Mouse (Mus musculus) embryonic facial prominence, embryonic 11.5 days (tissue): ENCODE data around the gene Ror2. TPM values are rescaled to one million over a fixed set of nuclear protein-coding genes. Genes with fewer than 3 reads are reported as not detected.

Experiments
- ATAC-seq: fragments of 200-750 bp; cut with Nextera tagmentation; replicated peaks from 2 replicates; pipeline ENCODE4 v1.8.0; 2017; ENCODE audit warnings: low read depth; ENCODE audit not compliant: insufficient number of reproducible peaks, low FRiP score, low TSS enrichment
- DNase-seq: peaks from one replicate; pipeline ENCODE4 v3.0.0-alpha.2; 2015; ENCODE audit warnings: low spot score
- H3K27ac ChIP-seq: fragments of 300-500 bp; sonication (generic); replicated peaks from 2 replicates; pipeline ENCODE4 v1.5.1; 2014; ENCODE audit warnings: mild to moderate bottlenecking, low read depth, low read length, control low read depth
- H3K27me3 ChIP-seq: fragments of 300-500 bp; sonication (generic); 2 replicates; pipeline ENCODE4 v1.6.1; 2014; ENCODE audit warnings: mild to moderate bottlenecking, low read length, moderate library complexity, mixed read lengths; ENCODE audit not compliant: control insufficient read depth, insufficient read depth
- H3K36me3 ChIP-seq: fragments of 300-500 bp; sonication (generic); replicated peaks from 2 replicates; pipeline ENCODE4 v1.6.1; 2014; ENCODE audit warnings: low read depth, mild to moderate bottlenecking, low read length, moderate library complexity, mixed read lengths; ENCODE audit not compliant: control insufficient read depth, insufficient read depth
- H3K4me1 ChIP-seq: fragments of 300-500 bp; sonication (generic); 2 replicates; pipeline ENCODE4 v1.6.1; 2014; ENCODE audit warnings: low read length, mixed read lengths; ENCODE audit not compliant: control insufficient read depth, insufficient read depth
- H3K4me2 ChIP-seq: fragments of 300-500 bp; sonication (generic); 2 replicates; pipeline ENCODE4 v1.6.1; 2014; ENCODE audit warnings: low read depth, mild to moderate bottlenecking, control low read depth, low read length, moderate library complexity
- H3K4me3 ChIP-seq: fragments of 300-500 bp; sonication (generic); 2 replicates; pipeline ENCODE4 v1.5.1; 2014; ENCODE audit warnings: low read depth, low read length, control low read depth
- H3K9ac ChIP-seq: fragments of 300-500 bp; sonication (generic); replicated peaks from 2 replicates; pipeline ENCODE4 v1.6.1; 2014; ENCODE audit warnings: mild to moderate bottlenecking, control low read depth, low read length
- H3K9me3 ChIP-seq: fragments of 300-500 bp; sonication (generic); replicated peaks from 2 replicates; pipeline ENCODE4 v1.6.1; 2016; ENCODE audit warnings: mild to moderate bottlenecking, low read length, inconsistent platforms, mixed read lengths; ENCODE audit not compliant: control insufficient read depth
- WGBS: fragments of 180-500 bp; shearing (Covaris S2); extraction: QIAGEN DNeasy Blood & Tissue Kit; methylation state at CpG from one replicate; pipeline ENCODE4 v1.1.7; 2014; 5-methylcytosine and 5-hydroxymethylcytosine counted together
- polyA plus RNA-seq: library from polyadenylated mRNA; unstranded; fragments of >200 nt; fragmentation: Nextera tagmentation; extraction: Ambion mirVana; gene quantifications from 2 replicates; pipeline ENCODE4 v1.2.1, GENCODE M21; 2014

Ror2 gene
- polyA plus RNA-seq, 1 experiment from 2014 or later = 10.2 TPM

GRCm38 (mm10) chr13:53258943-53259342 lies 27.0 kb downstream of the Ror2 start:
- H3K4me3 ChIP-seq = no peak overlapping the region
- no peaks in the 10 kb centered on the region for H3K27me3 ChIP-seq
- no peak overlapping the region for H3K4me2 ChIP-seq
- peaks cover 7% of the 10 kb centered on the region for H3K4me1 ChIP-seq
- no peaks in the 10 kb centered on the region for H3K36me3 ChIP-seq
- H3K9ac ChIP-seq = no peak overlapping the region
- no peaks in the 10 kb centered on the region for H3K9me3 ChIP-seq
- ATAC-seq = no peak
- no peak for DNase-seq
- 59% methylated on average over 8 of the region's 8 CpGs for WGBS
- no peak overlapping the region for H3K27ac ChIP-seq

GRCm38 (mm10) chr13:53258497-53258896 lies 27.4 kb downstream of the Ror2 start:
- no peak for DNase-seq
- Histone ChIP-seq H3K36me3 (no peaks in the 10 kb centered on the region), H3K27ac (no peak overlapping the region), H3K27me3 (no peaks in the 10 kb centered on the region), H3K9me3 (no peaks in the 10 kb centered on the region), H3K4me3 (no peak overlapping the region), H3K9ac (no peak overlapping the region), H3K4me2 (no peak overlapping the region), H3K4me1 (peaks cover 7% of the 10 kb centered on the region)
- WGBS = 56% methylated on average over 4 of the region's 4 CpGs
- no peak for ATAC-seq

GRCm38 (mm10) chr13:53253255-53253654 lies 32.7 kb downstream of the Ror2 start:
- 94% methylated on average over 12 of the region's 12 CpGs for WGBS
- Histone ChIP-seq H3K27me3 (no peaks in the 10 kb centered on the region), H3K4me1 (no peaks in the 10 kb centered on the region), H3K9ac (no peak overlapping the region), H3K36me3 (no peaks in the 10 kb centered on the region), H3K27ac (no peak overlapping the region), H3K9me3 (no peaks in the 10 kb centered on the region), H3K4me2 (no peak overlapping the region), H3K4me3 (no peak overlapping the region)
- DNase-seq (no peak), ATAC-seq (no peak)

GRCm38 (mm10) chr13:53248586-53249401 lies 37.1 kb downstream of the Ror2 start:
- no peaks in the 10 kb centered on the region; the same call in 1 of the 2 replicates for H3K4me1 ChIP-seq
- no peak for ATAC-seq
- H3K9me3 ChIP-seq = no peaks in the 10 kb centered on the region
- H3K4me3 ChIP-seq = no peak overlapping the region
- no peaks in the 10 kb centered on the region for H3K36me3 ChIP-seq
- no peak overlapping the region for H3K27ac ChIP-seq
- H3K4me2 ChIP-seq = no peak overlapping the region
- no peaks in the 10 kb centered on the region for H3K27me3 ChIP-seq
- 73% methylated on average over 24 of the region's 24 CpGs for WGBS
- H3K9ac ChIP-seq = no peak overlapping the region
- DNase-seq = no peak

- no peaks in the 10 kb centered on the region; the same call in 1 of the 2 replicates for H3K4me1 ChIP-seq
- no peak overlapping the region for H3K4me2 ChIP-seq
- no peaks in the 10 kb centered on the region for H3K36me3 ChIP-seq
- H3K27ac ChIP-seq = no peak overlapping the region
- no peak overlapping the region for H3K9ac ChIP-seq
- H3K9me3 ChIP-seq = no peaks in the 10 kb centered on the region
- WGBS = 56% methylated on average over 6 of the region's 6 CpGs
- DNase-seq (no peak), ATAC-seq (no peak)
- no peaks in the 10 kb centered on the region for H3K27me3 ChIP-seq
- H3K4me3 ChIP-seq = no peak overlapping the region
Observed at GRCm38 (mm10) chr13:53248080-53248479, 37.8 kb downstream of the Ror2 start.

- H3K4me2 ChIP-seq = no peak overlapping the region
- no peak for DNase-seq
- H3K9ac ChIP-seq = no peak overlapping the region
- H3K27me3 ChIP-seq = no peaks in the 10 kb centered on the region
- 63% methylated on average over 6 of the region's 6 CpGs for WGBS
- no peak overlapping the region for H3K27ac ChIP-seq
- no peaks in the 10 kb centered on the region; the same call in 1 of the 2 replicates for H3K4me1 ChIP-seq
- H3K4me3 ChIP-seq = no peak overlapping the region
- H3K36me3 ChIP-seq = peaks cover 2% of the 10 kb centered on the region; the same call in 1 of the 2 replicates
- no peaks in the 10 kb centered on the region for H3K9me3 ChIP-seq
- no peak for ATAC-seq
Observed at GRCm38 (mm10) chr13:53247175-53247574, 38.7 kb downstream of the Ror2 start.

GRCm38 (mm10) chr13:53244151-53244550 lies 41.8 kb downstream of the Ror2 start:
- Histone ChIP-seq H3K27ac (no peak overlapping the region), H3K9ac (no peak overlapping the region)

GRCm38 (mm10) chr13:53237455-53237854 lies 48.5 kb downstream of the Ror2 start:
- WGBS = 60% methylated on average over 10 of the region's 10 CpGs
- H3K4me1 ChIP-seq = peaks cover 26% of the 10 kb centered on the region
- H3K4me2 ChIP-seq = no peak overlapping the region
- peaks cover 3% of the 10 kb centered on the region; the same call in 1 of the 2 replicates for H3K36me3 ChIP-seq
- H3K9me3 ChIP-seq = no peaks in the 10 kb centered on the region
- no peak overlapping the region for H3K4me3 ChIP-seq
- no peak overlapping the region for H3K9ac ChIP-seq
- H3K27ac ChIP-seq = no peak overlapping the region
- no peaks in the 10 kb centered on the region for H3K27me3 ChIP-seq
- ATAC-seq = no peak
- no peak for DNase-seq

More at GRCm38 (mm10) chr13:53244151-53244550, 41.8 kb downstream of the Ror2 start:
- H3K4me1 ChIP-seq = no peaks in the 10 kb centered on the region; the same call in 1 of the 2 replicates
- ATAC-seq (no peak), DNase-seq (no peak)
- peaks cover 3% of the 10 kb centered on the region; the same call in 1 of the 2 replicates for H3K36me3 ChIP-seq
- H3K4me2 ChIP-seq = no peak overlapping the region
- WGBS = 81% methylated on average over 8 of the region's 8 CpGs
- H3K4me3 ChIP-seq = no peak overlapping the region
- no peaks in the 10 kb centered on the region for H3K9me3 ChIP-seq
- H3K27me3 ChIP-seq = no peaks in the 10 kb centered on the region
